Mouse (Mus musculus): ENCODE results near the gene Qrich2. TPM values are rescaled to one million over a fixed set of nuclear protein-coding genes. Genes with fewer than 3 reads are reported as not detected.
A peak's percentile ranks its signal among the peaks of the same experiment; 100 is the strongest.
"Not testable (repeated sequence)": the region's sequence is repeated elsewhere in the genome, so short reads cannot be mapped to it uniquely, and the experiment has no call there.

Gene Qrich2
- polyA plus RNA-seq, 1 experiment from 2014 or later: not detected

- 85% methylated on average over 6 of the region's 6 CpGs for WGBS
- Histone ChIP-seq H3K36me3 (replicated peaks) (no peaks in the 10 kb centered on the region), H3K27ac (no peak overlapping the region), H3K4me2 (no peak overlapping the region), H3K27me3 (replicated peaks) (no peaks in the 10 kb centered on the region), H3K9ac (no peak overlapping the region), H3K4me1 (no peaks in the 10 kb centered on the region), H3K4me3 (no peak overlapping the region), H3K9me3 (no peaks in the 10 kb centered on the region)
- no peak for ATAC-seq (replicated peaks)
Measured at GRCm38 (mm10) chr11:116421102-116421501, 44.9 kb downstream of the Qrich2 start.

- H3K4me1 ChIP-seq: no peaks in the 10 kb centered on the region
- no peak overlapping the region for H3K27ac ChIP-seq
- no peaks in the 10 kb centered on the region for H3K27me3 ChIP-seq (replicated peaks)
- no peak overlapping the region for H3K4me2 ChIP-seq
- no peaks in the 10 kb centered on the region for H3K9me3 ChIP-seq
- no peak overlapping the region for H3K4me3 ChIP-seq
- H3K36me3 ChIP-seq (replicated peaks): no peaks in the 10 kb centered on the region
- no peak for ATAC-seq (replicated peaks)
- H3K9ac ChIP-seq: no peak overlapping the region
- 76% methylated on average over 6 of the region's 6 CpGs for WGBS
Measured at GRCm38 (mm10) chr11:116418841-116419462, 47.1 kb downstream of the Qrich2 start.

GRCm38 (mm10) chr11:116418194-116418840, 47.7 kb downstream of the Qrich2 start:
- Histone ChIP-seq H3K4me2 (no peak overlapping the region), H3K27me3 (replicated peaks) (no peaks in the 10 kb centered on the region), H3K4me1 (peaks cover 5% of the 10 kb centered on the region), H3K9ac (no peak overlapping the region), H3K9me3 (no peaks in the 10 kb centered on the region), H3K27ac (no peak overlapping the region), H3K36me3 (replicated peaks) (no peaks in the 10 kb centered on the region), H3K4me3 (no peak overlapping the region)
- 30% methylated on average over 2 of the region's 2 CpGs for WGBS
- ATAC-seq (replicated peaks): no peak

- H3K4me3 ChIP-seq: no peak overlapping the region
- ATAC-seq (replicated peaks): no peak
- WGBS: 89% methylated on average over 5 of the region's 5 CpGs
- H3K27ac ChIP-seq: no peak overlapping the region
- no peaks in the 10 kb centered on the region for H3K36me3 ChIP-seq (replicated peaks)
- peaks cover 8% of the 10 kb centered on the region for H3K4me1 ChIP-seq
- no peak overlapping the region for H3K4me2 ChIP-seq
- H3K9me3 ChIP-seq: no peaks in the 10 kb centered on the region
- H3K9ac ChIP-seq: no peak overlapping the region
- no peaks in the 10 kb centered on the region for H3K27me3 ChIP-seq (replicated peaks)
Measured at GRCm38 (mm10) chr11:116417054-116417453, 49.0 kb downstream of the Qrich2 start.

- no peaks in the 10 kb centered on the region for H3K36me3 ChIP-seq (replicated peaks)
- no peak for ATAC-seq (replicated peaks)
- H3K4me2 ChIP-seq: no peak overlapping the region
- 82% methylated on average over 6 of the region's 6 CpGs for WGBS
- H3K27me3 ChIP-seq (replicated peaks): no peaks in the 10 kb centered on the region
- H3K27ac ChIP-seq: no peak overlapping the region
- no peak overlapping the region for H3K9ac ChIP-seq
- H3K4me1 ChIP-seq: peaks cover 14% of the 10 kb centered on the region
- H3K9me3 ChIP-seq: no peaks in the 10 kb centered on the region
- no peak overlapping the region for H3K4me3 ChIP-seq
Measured at GRCm38 (mm10) chr11:116416196-116416943, 49.7 kb downstream of the Qrich2 start.

- H3K9me3 ChIP-seq: no peaks in the 10 kb centered on the region
- H3K4me3 ChIP-seq: peak overlapping the region; percentile 67
- peak overlapping the region; percentile 68 for H3K9ac ChIP-seq
- 54% methylated on average over 4 of the region's 4 CpGs for WGBS
- peak overlapping the region; percentile 95 for H3K27ac ChIP-seq
- no peaks in the 10 kb centered on the region for H3K27me3 ChIP-seq (replicated peaks)
- peak overlapping the region; percentile 76 for H3K4me2 ChIP-seq
- H3K36me3 ChIP-seq (replicated peaks): no peaks in the 10 kb centered on the region
- peaks cover 24% of the 10 kb centered on the region for H3K4me1 ChIP-seq
- no peak; the same call in 1 of the 2 replicates for ATAC-seq (replicated peaks)
Measured at GRCm38 (mm10) chr11:116413631-116414022, 52.4 kb downstream of the Qrich2 start.

GRCm38 (mm10) chr11:116412904-116413630, 53.0 kb downstream of the Qrich2 start, which contains the start of gene Rnf157:
TSS of gene Rnf157 (minus strand) at chr11:116413032.
- ATAC-seq (replicated peaks): peak; percentile 97
- Histone ChIP-seq H3K4me1 (peaks cover 24% of the 10 kb centered on the region), H3K4me3 (peak within 1 kb of the TSS; percentile 67), H3K27ac (peak within 1 kb of the TSS; percentile 95), H3K9me3 (no peaks in the 10 kb centered on the region), H3K4me2 (peak within 1 kb of the TSS; percentile 76), H3K27me3 (replicated peaks) (no peaks in the 10 kb centered on the region), H3K36me3 (replicated peaks) (no peaks in the 10 kb centered on the region), H3K9ac (peak within 1 kb of the TSS; percentile 68)
- 2% methylated on average over 76 of the region's 82 CpGs for WGBS

- under 1% methylated on average over 75 of the region's 76 CpGs for WGBS
- H3K9ac ChIP-seq: peak overlapping the region; percentile 68
- H3K4me3 ChIP-seq: peak overlapping the region; percentile 67
- H3K36me3 ChIP-seq (replicated peaks): no peaks in the 10 kb centered on the region
- peak overlapping the region; percentile 95 for H3K27ac ChIP-seq
- peaks cover 24% of the 10 kb centered on the region for H3K4me1 ChIP-seq
- peak overlapping the region; percentile 76 for H3K4me2 ChIP-seq
- H3K27me3 ChIP-seq (replicated peaks): no peaks in the 10 kb centered on the region
- ATAC-seq (replicated peaks): peak; percentile 41
- no peaks in the 10 kb centered on the region for H3K9me3 ChIP-seq
Measured at GRCm38 (mm10) chr11:116412028-116412827, 53.8 kb downstream of the Qrich2 start.

- H3K4me2 ChIP-seq: peak overlapping the region; percentile 76
- no peaks in the 10 kb centered on the region for H3K27me3 ChIP-seq (replicated peaks)
- ATAC-seq (replicated peaks): no peak
- peak overlapping the region; percentile 95 for H3K27ac ChIP-seq
- H3K9me3 ChIP-seq: no peaks in the 10 kb centered on the region
- peaks cover 24% of the 10 kb centered on the region for H3K4me1 ChIP-seq
- H3K4me3 ChIP-seq: peak overlapping the region; percentile 67
- 5% methylated on average over 6 of the region's 6 CpGs for WGBS
- H3K9ac ChIP-seq: peak overlapping the region; percentile 68; the same call in 1 of the 2 replicates
- no peaks in the 10 kb centered on the region for H3K36me3 ChIP-seq (replicated peaks)
Measured at GRCm38 (mm10) chr11:116411582-116411981, 54.5 kb downstream of the Qrich2 start.

GRCm38 (mm10) chr11:116410415-116410814, 55.6 kb downstream of the Qrich2 start:
- not testable (repeated sequence) for H3K36me3 ChIP-seq (replicated peaks); H3K9ac ChIP-seq; H3K9me3 ChIP-seq; H3K27ac ChIP-seq; H3K4me3 ChIP-seq; H3K27me3 ChIP-seq (replicated peaks); ATAC-seq (replicated peaks)
- WGBS: 86% methylated on average over 4 of the region's 4 CpGs
- H3K4me1 ChIP-seq: peaks cover 24% of the 10 kb centered on the region
- H3K4me2 ChIP-seq: peak overlapping the region; percentile 76

- H3K27me3 ChIP-seq (replicated peaks): no peaks in the 10 kb centered on the region
- WGBS: 88% methylated on average over 3 of the region's 3 CpGs
- no peak overlapping the region for H3K9ac ChIP-seq
- H3K27ac ChIP-seq: no peak overlapping the region
- H3K4me2 ChIP-seq: no peak overlapping the region
- no peaks in the 10 kb centered on the region for H3K36me3 ChIP-seq (replicated peaks)
- H3K4me3 ChIP-seq: no peak overlapping the region
- peaks cover 24% of the 10 kb centered on the region for H3K4me1 ChIP-seq
- H3K9me3 ChIP-seq: no peaks in the 10 kb centered on the region
- ATAC-seq (replicated peaks): no peak
Measured at GRCm38 (mm10) chr11:116409008-116409407, 57.0 kb downstream of the Qrich2 start.

Data from midbrain, embryonic 15.5 days (tissue).